Mouse (Mus musculus): ENCODE measurements around the gene Hoxd12.

Hoxd12 gene

DNA sequence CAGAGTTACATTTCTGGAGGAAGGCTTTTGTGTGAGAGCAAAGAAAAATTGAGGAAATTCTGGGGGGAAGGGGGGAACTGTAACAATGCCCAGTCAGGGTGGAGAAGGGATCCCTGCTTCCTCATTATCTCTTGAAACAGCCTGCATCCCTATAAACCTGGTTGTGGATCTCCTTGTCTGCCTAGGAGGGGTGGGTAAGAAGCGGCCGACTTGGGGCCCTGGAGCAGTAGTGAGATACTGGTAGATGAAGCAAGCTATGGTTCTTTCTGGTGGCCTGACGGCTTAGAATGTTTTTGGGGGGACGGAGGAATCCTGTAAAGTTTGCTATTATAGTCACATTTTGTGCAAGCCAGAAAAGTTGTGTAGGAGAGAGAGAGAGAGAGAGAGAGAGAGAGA, 18.6 kb downstream of the Hoxd12 start:
- no peak for DNase-seq (ENCODE audit: inconsistent age in 2 of 2, low spot score in 1 of 2)

DNA sequence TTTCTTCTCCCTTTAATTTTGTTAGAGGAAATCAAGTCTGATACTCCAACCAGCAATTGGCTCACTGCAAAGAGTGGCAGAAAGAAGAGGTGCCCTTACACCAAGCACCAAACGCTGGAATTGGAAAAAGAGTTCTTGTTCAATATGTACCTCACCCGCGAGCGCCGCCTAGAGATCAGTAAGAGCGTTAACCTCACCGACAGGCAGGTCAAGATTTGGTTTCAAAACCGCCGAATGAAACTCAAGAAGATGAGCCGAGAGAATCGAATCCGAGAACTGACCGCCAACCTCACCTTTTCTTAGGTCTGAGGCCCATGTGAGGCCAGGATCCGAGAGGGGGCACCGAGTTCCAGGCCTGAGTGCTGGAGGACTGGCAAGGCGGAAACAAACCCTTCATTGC, 19.3 kb downstream of the Hoxd12 start:
- peak in 1 of 2 experiments; percentile 67 for DNase-seq (ENCODE audit: inconsistent age in 2 of 2, low spot score in 1 of 2)

DNA sequence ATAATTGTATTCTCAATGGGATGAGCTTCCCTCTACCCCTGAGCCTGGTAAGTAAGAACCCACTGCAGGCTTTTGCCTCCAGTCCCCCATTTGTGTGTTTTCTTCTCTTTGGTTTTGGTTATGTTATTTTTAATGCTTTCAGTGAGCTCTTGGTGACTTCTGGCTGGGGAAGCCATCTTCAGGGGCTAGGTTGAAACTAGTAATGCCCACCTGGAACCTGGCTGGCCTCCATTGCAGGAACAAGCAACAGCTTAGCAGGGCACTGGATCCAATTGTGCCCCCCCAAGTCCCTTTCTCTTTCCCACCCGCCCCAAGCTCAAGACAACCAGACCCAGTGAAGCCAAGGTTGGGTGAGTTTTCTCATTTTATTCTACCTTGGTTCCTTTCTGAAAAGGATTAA, 20.6 kb downstream of the Hoxd12 start:
- no peak for DNase-seq (ENCODE audit: inconsistent age in 2 of 2, low spot score in 1 of 2)

DNA sequence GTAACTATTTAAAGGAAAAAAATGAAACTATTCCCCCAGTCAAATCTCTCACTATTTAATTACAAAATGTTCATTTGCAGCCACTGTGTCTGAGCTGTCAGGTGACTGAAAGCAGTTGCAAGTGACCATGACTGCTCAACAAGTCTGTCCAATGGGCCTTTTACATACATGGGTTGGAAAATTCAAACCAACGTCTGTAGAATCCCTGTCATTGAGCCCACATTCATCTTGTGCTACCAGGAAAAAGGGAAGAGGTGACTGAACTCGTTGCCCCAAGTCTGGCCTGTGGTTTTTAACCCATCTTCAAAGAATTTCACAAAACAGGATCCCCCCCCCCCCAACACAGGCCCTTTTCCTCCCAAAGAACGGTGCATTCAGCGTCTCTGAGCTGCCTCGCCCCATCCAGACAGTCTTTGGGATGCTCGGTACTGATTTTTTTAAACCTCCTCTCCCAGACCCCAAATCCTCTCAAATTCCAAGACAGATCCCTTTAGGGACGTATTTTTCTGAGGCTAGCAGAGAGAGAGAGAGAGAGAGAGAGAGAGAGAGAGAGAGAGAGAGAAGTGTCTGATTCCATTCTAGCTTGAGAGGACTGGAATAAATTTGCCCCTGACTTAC, 21.1 kb downstream of the Hoxd12 start:
- no peak for DNase-seq (ENCODE audit: inconsistent age in 2 of 2, low spot score in 1 of 2)

- DNase-seq (ENCODE audit: inconsistent age in 2 of 2, low spot score in 1 of 2) = peak in 1 of 2 experiments; percentile 18
Observed at GRCm38 (mm10) chr2:74696442-74697335, 21.9 kb downstream of the Hoxd12 start.

DNA sequence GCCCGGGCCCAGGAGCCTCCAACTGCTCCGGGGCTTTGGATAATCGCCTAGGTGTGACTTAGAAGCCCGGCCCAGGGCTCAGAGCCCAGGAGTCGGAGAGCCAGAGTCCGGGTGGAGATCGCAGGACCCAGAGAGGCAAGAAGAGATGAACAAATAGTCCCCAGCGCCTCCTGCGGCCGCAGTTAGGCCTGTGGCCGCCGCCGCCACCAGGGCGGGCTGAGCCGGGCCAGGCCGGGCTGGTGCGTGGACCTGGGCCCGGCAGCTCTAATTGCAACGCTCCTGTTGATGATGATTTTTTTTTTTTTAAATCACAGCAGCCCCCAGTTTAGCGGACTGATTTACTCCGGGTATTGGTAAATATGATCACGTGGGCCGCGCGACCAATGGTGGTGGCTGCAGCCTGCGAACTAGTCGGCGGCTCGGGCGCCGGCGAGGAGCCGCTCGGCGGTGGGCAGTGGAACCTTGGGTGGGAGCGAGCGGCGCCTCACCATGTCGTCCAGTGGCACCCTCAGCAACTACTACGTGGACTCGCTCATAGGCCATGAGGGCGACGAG, 22.8 kb downstream of the Hoxd12 start, which contains the start of gene Hoxd9:
Hoxd9 (plus strand) TSS at position 161 of the 555 bp plus-strand sequence.
- peak; percentile 79 to 94 for DNase-seq (ENCODE audit: inconsistent age in 2 of 2, low spot score in 1 of 2)

DNA sequence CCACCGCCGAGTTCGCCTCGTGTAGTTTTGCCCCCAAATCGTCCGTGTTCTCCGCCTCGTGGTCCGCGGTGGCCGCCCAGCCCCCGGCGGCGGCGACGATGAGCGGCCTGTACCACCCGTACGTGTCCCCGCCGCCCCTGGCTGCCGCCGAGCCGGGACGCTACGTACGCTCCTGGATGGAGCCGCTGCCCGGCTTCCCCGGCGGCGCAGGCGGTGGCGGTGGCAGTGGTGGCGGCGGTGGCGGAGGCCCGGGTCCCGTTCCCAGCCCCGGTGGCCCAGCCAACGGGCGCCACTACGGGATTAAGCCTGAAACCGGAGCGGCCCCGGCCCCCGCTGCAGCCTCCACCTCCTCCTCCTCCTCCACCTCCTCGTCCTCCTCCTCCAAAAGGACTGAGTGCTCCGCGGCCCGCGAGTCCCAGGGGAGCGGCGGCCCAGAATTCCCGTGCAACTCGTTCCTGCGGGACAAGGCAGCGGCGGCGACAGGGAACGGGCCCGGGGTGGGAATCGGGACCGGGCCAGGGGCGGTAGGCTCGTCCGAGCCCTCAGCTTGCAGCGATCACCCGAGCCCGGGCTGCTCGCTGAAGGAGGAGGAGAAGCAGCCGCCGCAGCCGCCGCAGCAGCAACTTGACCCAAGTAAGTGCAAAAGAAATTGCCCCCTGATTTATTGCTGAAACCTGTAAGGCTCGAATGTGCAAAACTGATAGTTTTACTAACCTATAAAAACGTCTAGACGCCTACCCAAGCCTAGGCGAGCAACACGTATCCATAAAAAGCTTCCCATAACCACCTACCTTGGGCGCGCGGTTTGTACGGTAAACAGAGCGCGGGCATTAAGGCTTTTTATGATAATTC, 23.6 kb downstream of the Hoxd12 start:
- DNase-seq (ENCODE audit: inconsistent age in 2 of 2, low spot score in 1 of 2) = peak; percentile 64 to 86

- peak; percentile 33 to 73 for DNase-seq (ENCODE audit: inconsistent age in 2 of 2, low spot score in 1 of 2)
Observed at GRCm38 (mm10) chr2:74699053-74699430, 24.2 kb downstream of the Hoxd12 start.

DNA sequence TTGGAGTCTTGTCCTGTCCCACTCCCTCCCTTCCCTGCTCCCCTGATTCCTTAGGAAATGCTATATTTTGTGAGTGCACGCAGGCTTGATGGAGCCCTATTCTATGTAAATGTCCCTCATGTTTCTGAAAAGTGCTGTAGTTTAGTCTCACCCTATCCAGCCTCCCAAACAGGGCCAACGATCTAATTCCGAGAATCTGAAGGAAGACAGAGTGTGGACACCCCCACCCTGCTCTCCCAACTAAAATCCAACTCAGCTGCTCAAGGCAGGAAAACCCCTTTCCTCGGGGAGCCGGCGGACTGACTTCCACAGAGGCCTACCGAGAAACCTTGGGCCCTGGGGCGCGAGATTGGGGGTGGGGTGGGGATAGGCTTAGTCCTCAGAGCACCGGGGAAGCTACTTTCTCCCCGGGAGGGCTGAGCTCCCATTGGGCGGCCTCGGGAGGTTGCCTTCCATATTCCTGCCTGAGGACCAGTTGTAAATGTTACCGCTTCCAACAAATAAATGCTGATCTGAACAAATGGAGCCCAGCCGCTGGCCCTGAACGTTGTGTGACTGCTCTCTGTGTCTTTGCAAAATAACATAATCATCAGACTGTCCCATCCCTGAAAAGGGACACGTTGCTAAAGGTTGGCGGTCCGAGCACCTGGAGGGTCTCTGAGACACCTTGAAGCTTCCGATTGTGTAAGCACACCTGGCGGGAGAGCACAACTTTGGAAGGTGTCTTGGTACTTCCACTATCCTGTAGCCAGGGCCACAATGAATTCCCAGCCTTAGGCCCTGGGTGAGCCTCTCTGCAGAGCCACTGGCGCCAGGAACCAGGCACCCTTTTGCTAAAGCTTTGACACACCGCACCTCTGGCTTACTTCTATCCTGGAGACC, 25.1 kb downstream of the Hoxd12 start:
- peak; percentile 9 to 34 for DNase-seq (ENCODE audit: inconsistent age in 2 of 2, low spot score in 1 of 2)

GRCm38 (mm10) chr2:74700546-74701112, 25.8 kb downstream of the Hoxd12 start:
- peak in 1 of 2 experiments; percentile 27 for DNase-seq (ENCODE audit: inconsistent age in 2 of 2, low spot score in 1 of 2)

DNA sequence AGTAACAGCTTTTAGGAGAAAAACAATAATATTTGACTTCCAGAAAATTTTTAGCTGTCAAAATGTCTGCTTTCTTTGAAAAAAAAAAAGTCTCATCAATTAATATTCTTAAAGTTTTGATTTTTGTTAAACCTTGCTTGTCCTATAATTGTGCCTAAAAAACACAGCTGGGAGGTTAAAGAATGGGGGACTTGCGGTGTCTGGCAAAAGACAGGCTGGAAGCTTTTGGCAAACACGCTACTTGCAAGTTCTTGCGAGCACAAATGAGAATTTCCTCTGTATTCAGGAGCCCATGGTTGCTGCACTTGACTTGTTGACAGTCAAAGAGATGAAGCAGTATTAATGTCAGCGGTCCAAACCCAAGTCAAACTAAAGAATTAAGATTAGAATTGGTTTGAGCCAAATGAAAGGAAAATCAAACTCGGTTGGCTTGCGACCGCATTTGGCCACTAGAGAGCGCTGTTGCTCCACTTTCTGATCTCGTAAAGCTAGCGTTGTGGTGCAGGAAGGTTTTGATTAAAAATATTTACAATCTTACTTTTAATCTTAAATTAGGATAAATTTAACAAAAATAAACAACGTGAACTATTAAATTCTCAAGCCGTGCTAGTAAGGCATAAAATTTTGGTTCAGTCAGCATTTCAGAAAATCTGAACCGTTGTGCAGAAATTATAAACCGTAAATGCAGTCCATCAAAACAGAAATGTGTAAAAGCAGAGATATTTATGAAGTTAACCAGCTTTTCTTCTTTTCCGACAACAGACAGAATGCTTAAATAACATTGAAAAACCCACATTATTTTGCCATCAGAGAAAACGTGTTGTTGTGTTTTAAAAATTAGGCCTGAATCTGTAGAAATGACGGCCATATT, 27.4 kb downstream of the Hoxd12 start:
- DNase-seq (ENCODE audit: inconsistent age in 2 of 2, low spot score in 1 of 2) = peak; percentile 68 to 93

- no peak for DNase-seq (ENCODE audit: inconsistent age in 2 of 2, low spot score in 1 of 2)
Observed at GRCm38 (mm10) chr2:74702820-74703219, 28.0 kb downstream of the Hoxd12 start.

DNA sequence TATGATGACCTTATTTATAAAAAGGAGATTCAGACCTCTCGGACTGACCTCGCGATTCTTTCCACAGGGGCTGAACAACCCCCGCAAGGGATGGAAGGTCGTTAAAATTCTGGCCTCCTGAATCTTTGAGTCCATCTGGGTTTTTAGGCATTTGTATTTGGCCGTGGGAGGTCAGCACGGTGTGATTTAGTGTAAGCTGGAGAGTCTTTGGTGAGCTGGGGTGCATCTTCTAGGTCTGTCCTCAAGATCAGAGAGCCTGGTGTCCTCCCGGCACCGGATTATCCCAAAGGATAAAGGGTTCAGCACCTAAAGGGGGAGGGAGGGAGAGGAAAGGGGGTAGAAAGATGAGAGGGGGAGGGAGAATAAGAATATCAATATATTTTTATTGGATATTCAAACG, 28.5 kb downstream of the Hoxd12 start:
- no peak for DNase-seq (ENCODE audit: inconsistent age in 2 of 2, low spot score in 1 of 2)

GRCm38 (mm10) chr2:74703720-74704392, 29.0 kb downstream of the Hoxd12 start:
- DNase-seq (ENCODE audit: inconsistent age in 2 of 2, low spot score in 1 of 2) = peak in 1 of 2 experiments; percentile 47

- DNase-seq (ENCODE audit: inconsistent age in 2 of 2, low spot score in 1 of 2) = peak; percentile 89 to 95
Observed at GRCm38 (mm10) chr2:74704393-74704998, 29.7 kb downstream of the Hoxd12 start, which contains the start of gene Hoxd8. Hoxd8 (plus strand) TSS chr2:74704615.

- peak; percentile 75 to 88 for DNase-seq (ENCODE audit: inconsistent age in 2 of 2, low spot score in 1 of 2)
Observed at GRCm38 (mm10) chr2:74704999-74705466, 30.2 kb downstream of the Hoxd12 start.

DNA sequence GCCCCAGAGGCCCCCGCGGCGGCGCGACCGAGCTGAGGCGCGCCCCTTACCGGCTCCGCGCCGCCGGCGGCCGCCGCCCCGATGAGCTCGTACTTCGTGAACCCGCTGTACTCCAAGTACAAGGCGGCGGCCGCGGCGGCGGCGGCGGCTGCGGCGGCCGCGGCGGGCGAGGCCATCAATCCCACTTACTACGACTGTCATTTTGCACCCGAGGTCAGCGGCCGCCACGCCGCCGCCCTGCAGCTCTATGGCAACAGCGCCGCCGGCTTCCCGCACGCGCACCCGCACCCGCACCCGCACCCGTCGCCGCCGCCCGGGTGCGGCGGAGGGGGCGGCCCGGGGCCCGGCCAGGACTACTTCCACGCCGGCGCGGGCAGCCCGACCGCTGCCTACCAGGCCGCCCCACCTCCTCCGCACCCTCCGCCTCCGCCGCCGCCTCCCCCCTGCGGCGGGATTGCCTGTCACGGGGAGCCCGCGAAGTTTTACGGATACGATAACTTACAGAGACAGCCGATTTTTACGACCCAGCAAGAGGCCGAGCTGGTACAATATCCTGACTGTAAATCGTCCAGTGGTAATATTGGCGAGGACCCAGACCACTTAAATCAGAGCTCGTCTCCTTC, 30.8 kb downstream of the Hoxd12 start:
- DNase-seq (ENCODE audit: inconsistent age in 2 of 2, low spot score in 1 of 2) = peak; percentile 85 to 93

Data from adrenal gland, adult (tissue).